Mouse (Mus musculus): ENCODE results near the gene Parp11. TPM values are rescaled to one million over a fixed set of nuclear protein-coding genes. Genes with fewer than 3 reads are reported as not detected.
A peak's percentile ranks its signal among the peaks of the same experiment; 100 is the strongest.

Gene Parp11
- total RNA-seq (2014; rRNA removed), result 7.5 and 9.4 TPM in 2 replicates
- polyA plus RNA-seq (2012; rRNA removed), result 3.3 and 3.5 TPM in 2 replicates

DNA sequence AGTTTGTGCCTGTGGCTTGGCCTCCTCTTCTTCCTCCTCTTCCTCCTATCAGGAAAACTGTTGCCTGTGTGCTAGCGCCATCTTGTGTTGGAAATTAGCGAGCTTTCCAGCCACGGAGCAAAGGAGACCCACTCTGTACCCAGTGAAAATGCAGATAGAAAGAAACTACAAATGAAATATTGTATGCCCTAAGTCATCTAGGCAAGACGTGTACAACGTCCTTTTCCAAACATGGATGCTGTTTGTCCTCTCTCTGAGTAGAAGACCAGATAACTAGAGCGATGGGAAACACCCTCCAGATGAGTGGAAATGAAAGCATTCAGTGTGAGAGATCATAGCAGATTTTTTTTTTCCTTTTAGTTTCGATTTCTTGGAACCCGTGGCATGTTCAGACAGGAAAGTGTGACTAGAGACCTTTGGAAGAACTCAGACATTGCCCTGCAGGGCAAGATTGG is at the start of gene Parp11:
Parp11 (plus strand) TSS at position 405 of the 455 bp plus-strand sequence.
- Histone ChIP-seq H3K36me3 (ENCODE audit: control insufficient read depth, insufficient read depth, low read length) (no peaks in the 10 kb centered on the region), H3K27ac (replicated peaks; ENCODE audit: insufficient read depth, low read depth, low read length) (no peak within 1 kb of the TSS), H3K9ac (ENCODE audit: low read depth, low read length) (peak within 1 kb of the TSS; percentile 34), H3K4me3 (ENCODE audit: insufficient read depth, low read depth, low read length) (peak within 1 kb of the TSS; percentile 56), H3K27me3 (ENCODE audit: control insufficient read depth, insufficient read depth, low read length) (no peaks in the 10 kb centered on the region), H3K4me1 (ENCODE audit: control insufficient read depth, insufficient read depth, low read length) (peaks cover 5% of the 10 kb centered on the region), H3K79me2 (ENCODE audit: control insufficient read depth, insufficient read depth, low read length) (no peaks in the 10 kb centered on the region)
- WGBS, result 6% methylated on average over 8 of the region's 8 CpGs
- peak; percentile 68; the same call in 1 of the 2 replicates for TF ChIP-seq CTCF (IDR thresholded peaks at IDR 0.05; ENCODE audit: low read depth, low read length)
- no peak for TF ChIP-seq POLR2A (IDR thresholded peaks at IDR 0.05; ENCODE audit: extremely low read depth, insufficient read depth, low read length)
- DNase-seq (ENCODE audit: extremely low read depth, low read depth, low spot score), result peak; percentile 50

DNA sequence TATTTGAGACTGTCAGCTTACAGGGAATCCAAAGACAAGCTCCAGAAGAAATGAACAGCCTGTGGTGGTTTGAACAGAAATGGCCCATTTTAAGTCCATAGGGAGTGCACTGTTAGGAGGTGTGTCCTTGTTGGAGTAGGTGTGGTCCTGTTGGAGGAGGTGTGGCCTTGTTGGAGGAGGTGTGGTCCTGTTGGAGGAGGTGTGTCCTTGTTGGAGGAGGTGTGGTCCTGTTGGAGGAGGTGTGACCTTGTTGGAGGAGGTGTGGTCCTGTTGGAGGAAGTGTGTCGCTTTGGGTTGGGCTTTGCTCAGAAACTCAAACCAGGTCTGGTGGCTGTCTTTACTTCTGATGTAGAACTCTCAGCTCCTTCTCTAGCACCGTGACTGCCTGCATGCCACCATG is 48.6 kb upstream of the Parp11 start:
- peak; percentile 7 for DNase-seq (ENCODE audit: extremely low read depth, low read depth, low spot score)

DNA sequence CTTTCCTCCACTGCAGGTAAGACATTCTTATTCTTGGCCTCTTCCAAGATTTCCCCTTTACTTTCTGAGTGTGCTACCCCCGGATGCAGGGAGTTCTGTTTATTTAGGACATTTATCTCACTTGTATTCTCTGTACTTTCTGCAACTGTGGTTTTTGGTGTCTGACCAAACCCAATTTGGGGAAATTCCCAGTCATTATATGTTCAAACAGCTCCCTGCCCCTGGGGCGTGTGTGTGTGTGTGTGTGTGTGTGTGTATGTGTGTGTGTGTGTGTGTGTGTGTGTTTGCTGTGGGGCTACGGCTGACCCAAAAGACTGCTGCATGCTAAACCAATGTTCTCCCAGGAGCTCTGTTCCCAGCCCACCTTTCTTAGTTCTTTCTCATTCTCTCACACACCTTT is 45.2 kb upstream of the Parp11 start:
- Histone ChIP-seq H3K36me3 (ENCODE audit: control insufficient read depth, insufficient read depth, low read length) (no peaks in the 10 kb centered on the region), H3K27me3 (ENCODE audit: control insufficient read depth, insufficient read depth, low read length) (no peaks in the 10 kb centered on the region), H3K27ac (replicated peaks; ENCODE audit: insufficient read depth, low read depth, low read length) (no peak overlapping the region), H3K4me1 (ENCODE audit: control insufficient read depth, insufficient read depth, low read length) (no peaks in the 10 kb centered on the region), H3K9ac (ENCODE audit: low read depth, low read length) (no peak overlapping the region), H3K79me2 (ENCODE audit: control insufficient read depth, insufficient read depth, low read length) (no peaks in the 10 kb centered on the region), H3K4me3 (ENCODE audit: insufficient read depth, low read depth, low read length) (no peak overlapping the region)
- DNase-seq (ENCODE audit: extremely low read depth, low read depth, low spot score), result no peak
- TF ChIP-seq POLR2A (IDR thresholded peaks at IDR 0.05; ENCODE audit: extremely low read depth, insufficient read depth, low read length), result no peak
- TF ChIP-seq CTCF (IDR thresholded peaks at IDR 0.05; ENCODE audit: low read depth, low read length), result no peak
- 35% methylated on average over 3 of the region's 3 CpGs for WGBS

More for the DNA sequence above, 48.6 kb upstream of the Parp11 start:
- whole genome bisulfite sequencing, result 45% methylated on average over 2 of the region's 2 CpGs
- no peak for TF ChIP-seq POLR2A (IDR thresholded peaks at IDR 0.05; ENCODE audit: extremely low read depth, insufficient read depth, low read length)
- no peak for TF ChIP-seq CTCF (IDR thresholded peaks at IDR 0.05; ENCODE audit: low read depth, low read length)
- H3K36me3 ChIP-seq (ENCODE audit: control insufficient read depth, insufficient read depth, low read length), result no peaks in the 10 kb centered on the region
- no peaks in the 10 kb centered on the region for H3K27me3 ChIP-seq (ENCODE audit: control insufficient read depth, insufficient read depth, low read length)
- no peak overlapping the region for H3K4me3 ChIP-seq (ENCODE audit: insufficient read depth, low read depth, low read length)
- no peaks in the 10 kb centered on the region for H3K79me2 ChIP-seq (ENCODE audit: control insufficient read depth, insufficient read depth, low read length)
- H3K27ac ChIP-seq (replicated peaks; ENCODE audit: insufficient read depth, low read depth, low read length), result no peak overlapping the region
- H3K9ac ChIP-seq (ENCODE audit: low read depth, low read length), result no peak overlapping the region
- no peaks in the 10 kb centered on the region for H3K4me1 ChIP-seq (ENCODE audit: control insufficient read depth, insufficient read depth, low read length)

DNA sequence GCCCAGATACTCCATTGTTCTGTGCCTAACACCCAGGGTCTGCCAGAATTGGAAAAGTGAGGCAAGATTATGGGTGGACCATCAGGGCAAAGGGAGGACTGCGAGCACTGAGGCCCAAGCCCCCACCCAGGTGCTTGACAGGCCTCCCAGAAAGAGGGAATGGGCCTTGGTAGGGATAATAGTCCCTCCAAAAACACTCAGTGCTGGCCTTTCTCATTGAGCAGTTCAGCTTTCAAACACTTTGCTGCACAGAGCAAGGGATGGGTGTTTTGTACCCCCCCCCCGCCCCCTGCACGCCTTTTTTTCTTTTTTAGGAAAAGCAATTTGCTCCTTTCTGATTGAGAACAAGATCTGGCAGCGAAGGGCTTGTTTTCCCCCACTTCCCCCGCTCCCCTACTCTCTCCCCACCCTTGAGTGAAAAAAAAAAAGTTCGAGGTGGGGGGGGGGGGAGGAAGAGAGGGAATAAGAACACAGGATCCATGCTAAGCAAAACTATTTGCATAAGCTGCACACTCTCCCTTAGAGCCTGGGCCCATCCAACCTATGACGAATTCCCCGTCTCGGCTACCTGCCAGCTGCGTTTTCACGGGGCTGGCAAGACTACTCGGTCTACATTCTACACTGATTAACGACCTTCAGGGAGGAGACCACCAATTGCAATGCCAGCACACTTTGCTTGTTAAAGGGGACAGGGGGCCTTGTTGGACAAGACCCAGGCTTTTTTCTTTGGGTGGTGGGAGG is 42.4 kb upstream of the Parp11 start:
- WGBS, result 61% methylated on average over 13 of the region's 13 CpGs
- Histone ChIP-seq H3K4me3 (ENCODE audit: insufficient read depth, low read depth, low read length) (no peak overlapping the region), H3K79me2 (ENCODE audit: control insufficient read depth, insufficient read depth, low read length) (no peaks in the 10 kb centered on the region), H3K27me3 (ENCODE audit: control insufficient read depth, insufficient read depth, low read length) (no peaks in the 10 kb centered on the region; the same call in 1 of the 2 replicates), H3K9ac (ENCODE audit: low read depth, low read length) (no peak overlapping the region), H3K27ac (replicated peaks; ENCODE audit: insufficient read depth, low read depth, low read length) (no peak overlapping the region), H3K4me1 (ENCODE audit: control insufficient read depth, insufficient read depth, low read length) (no peaks in the 10 kb centered on the region), H3K36me3 (ENCODE audit: control insufficient read depth, insufficient read depth, low read length) (no peaks in the 10 kb centered on the region)
- no peak for TF ChIP-seq CTCF (IDR thresholded peaks at IDR 0.05; ENCODE audit: low read depth, low read length)
- TF ChIP-seq POLR2A (IDR thresholded peaks at IDR 0.05; ENCODE audit: extremely low read depth, insufficient read depth, low read length), result no peak
- DNase-seq (ENCODE audit: extremely low read depth, low read depth, low spot score), result no peak

DNA sequence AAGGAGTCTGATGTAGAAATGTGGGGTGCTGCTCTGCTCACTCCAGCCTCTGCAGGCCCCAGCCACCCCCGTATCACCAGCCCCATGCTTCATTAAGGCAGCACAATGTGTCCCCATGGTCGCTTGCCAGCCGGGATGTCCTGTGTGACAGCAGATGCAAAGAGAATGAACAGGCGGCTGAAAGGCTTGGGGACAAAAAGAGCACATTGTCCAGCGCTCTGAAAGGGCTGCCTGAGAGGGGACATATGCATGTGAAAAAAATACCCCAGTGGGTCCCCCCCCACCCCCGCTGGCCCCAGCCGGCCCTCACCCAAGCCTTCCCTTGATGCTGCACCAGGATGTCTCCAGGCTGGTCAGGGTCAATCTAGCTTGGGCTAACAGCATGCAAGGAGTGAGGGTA is 41.0 kb upstream of the Parp11 start:
- DNase-seq (ENCODE audit: extremely low read depth, low read depth, low spot score), result no peak
- Histone ChIP-seq H3K79me2 (ENCODE audit: control insufficient read depth, insufficient read depth, low read length) (no peaks in the 10 kb centered on the region), H3K4me1 (ENCODE audit: control insufficient read depth, insufficient read depth, low read length) (no peaks in the 10 kb centered on the region), H3K4me3 (ENCODE audit: insufficient read depth, low read depth, low read length) (no peak overlapping the region), H3K27ac (replicated peaks; ENCODE audit: insufficient read depth, low read depth, low read length) (no peak overlapping the region), H3K9ac (ENCODE audit: low read depth, low read length) (no peak overlapping the region), H3K27me3 (ENCODE audit: control insufficient read depth, insufficient read depth, low read length) (no peaks in the 10 kb centered on the region; the same call in 1 of the 2 replicates), H3K36me3 (ENCODE audit: control insufficient read depth, insufficient read depth, low read length) (no peaks in the 10 kb centered on the region)
- TF ChIP-seq CTCF (IDR thresholded peaks at IDR 0.05; ENCODE audit: low read depth, low read length) (no peak), POLR2A (IDR thresholded peaks at IDR 0.05; ENCODE audit: extremely low read depth, insufficient read depth, low read length) (no peak)
- WGBS, result 85% methylated on average over 7 of the region's 7 CpGs

DNA sequence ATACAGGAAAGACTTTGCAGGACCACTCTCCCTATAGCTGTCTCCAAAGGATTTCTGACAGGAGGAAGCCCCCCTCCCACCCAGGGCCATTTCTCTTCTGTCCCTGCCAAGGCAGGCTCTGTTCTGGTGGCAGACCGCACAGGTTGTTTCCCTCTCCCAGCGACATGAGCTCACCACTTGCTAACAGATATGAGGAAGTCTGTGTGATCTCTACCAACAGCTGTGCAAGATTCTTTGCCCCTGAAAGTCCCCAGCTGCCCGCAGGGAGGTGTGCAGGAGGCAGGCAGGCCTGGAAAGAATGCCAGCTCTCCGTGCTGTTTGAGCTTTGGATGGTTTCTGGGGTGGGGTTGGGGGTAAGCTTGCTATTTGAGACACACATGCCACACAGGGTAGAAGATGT is 38.9 kb upstream of the Parp11 start:
- Histone ChIP-seq H3K36me3 (ENCODE audit: control insufficient read depth, insufficient read depth, low read length) (no peaks in the 10 kb centered on the region), H3K79me2 (ENCODE audit: control insufficient read depth, insufficient read depth, low read length) (no peaks in the 10 kb centered on the region), H3K4me3 (ENCODE audit: insufficient read depth, low read depth, low read length) (no peak overlapping the region), H3K27me3 (ENCODE audit: control insufficient read depth, insufficient read depth, low read length) (no peaks in the 10 kb centered on the region; the same call in 1 of the 2 replicates), H3K27ac (replicated peaks; ENCODE audit: insufficient read depth, low read depth, low read length) (no peak overlapping the region), H3K9ac (ENCODE audit: low read depth, low read length) (no peak overlapping the region), H3K4me1 (ENCODE audit: control insufficient read depth, insufficient read depth, low read length) (no peaks in the 10 kb centered on the region)
- DNase-seq (ENCODE audit: extremely low read depth, low read depth, low spot score), result no peak
- no peak for TF ChIP-seq CTCF (IDR thresholded peaks at IDR 0.05; ENCODE audit: low read depth, low read length)
- WGBS, result 51% methylated on average over 4 of the region's 4 CpGs

Data from liver, adult 2 months (tissue).